Mouse (Mus musculus): ENCODE results near the gene Cnppd1.

Cnppd1 gene

GRCm38 (mm10) chr1:75142301-75143261 lies at the start of gene Cnppd1, which contains the start of gene Retreg2:
Gene Cnppd1 (minus strand): TSS chr1:75142711.
Gene Retreg2 (plus strand): TSS chr1:75142778.
- DNase-seq (ENCODE audit: low spot score) = peak; percentile 91

GRCm38 (mm10) chr1:75191622-75192402 lies 49.3 kb upstream of the Cnppd1 start, which contains the start of the genes Ankzf1 and Atg9a:
Gene Ankzf1 (plus strand): TSS chr1:75192151.
Gene Atg9a (minus strand): TSS chr1:75192196.
- peak; percentile 79 for DNase-seq (ENCODE audit: low spot score)

GRCm38 (mm10) chr1:75191258-75191621 lies 48.7 kb upstream of the Cnppd1 start:
- DNase-seq (ENCODE audit: low spot score) = no peak

GRCm38 (mm10) chr1:75190577-75190976 lies 48.1 kb upstream of the Cnppd1 start:
- no peak for DNase-seq (ENCODE audit: low spot score)

GRCm38 (mm10) chr1:75187914-75188483 lies 45.5 kb upstream of the Cnppd1 start:
- no peak for DNase-seq (ENCODE audit: low spot score)

- no peak for DNase-seq (ENCODE audit: low spot score)
Observed at GRCm38 (mm10) chr1:75187126-75187525, 44.6 kb upstream of the Cnppd1 start.

GRCm38 (mm10) chr1:75185495-75185894 lies 43.0 kb upstream of the Cnppd1 start:
- no peak for DNase-seq (ENCODE audit: low spot score)

GRCm38 (mm10) chr1:75182160-75182559 lies 39.6 kb upstream of the Cnppd1 start:
- no peak for DNase-seq (ENCODE audit: low spot score)

- no peak for DNase-seq (ENCODE audit: low spot score)
Observed at GRCm38 (mm10) chr1:75181377-75181870, 38.9 kb upstream of the Cnppd1 start.

GRCm38 (mm10) chr1:75180741-75181140 lies 38.2 kb upstream of the Cnppd1 start:
- DNase-seq (ENCODE audit: low spot score) = no peak

GRCm38 (mm10) chr1:75180105-75180590 lies 37.6 kb upstream of the Cnppd1 start, which contains the start of gene Abcb6:
Gene Abcb6 (minus strand): TSS chr1:75180392.
- DNase-seq (ENCODE audit: low spot score) = peak; percentile 45

- DNase-seq (ENCODE audit: low spot score) = no peak
Observed at GRCm38 (mm10) chr1:75179334-75180104, 37.0 kb upstream of the Cnppd1 start.

GRCm38 (mm10) chr1:75168472-75169464 lies 26.3 kb upstream of the Cnppd1 start, which contains the start of gene Zfand2b:
Gene Zfand2b (plus strand): TSS chr1:75168646.
- peak; percentile 93 for DNase-seq (ENCODE audit: low spot score)

- no peak for DNase-seq (ENCODE audit: low spot score)
Observed at GRCm38 (mm10) chr1:75168093-75168471, 25.6 kb upstream of the Cnppd1 start.

GRCm38 (mm10) chr1:75160256-75160617 lies 17.7 kb upstream of the Cnppd1 start:
- DNase-seq (ENCODE audit: low spot score) = no peak

GRCm38 (mm10) chr1:75159540-75160255 lies 17.2 kb upstream of the Cnppd1 start:
- DNase-seq (ENCODE audit: low spot score) = no peak

GRCm38 (mm10) chr1:75158990-75159389 lies 16.5 kb upstream of the Cnppd1 start:
- no peak for DNase-seq (ENCODE audit: low spot score)

GRCm38 (mm10) chr1:75155837-75156236 lies 13.3 kb upstream of the Cnppd1 start:
- DNase-seq (ENCODE audit: low spot score) = no peak

- no peak for DNase-seq (ENCODE audit: low spot score)
Observed at GRCm38 (mm10) chr1:75148727-75149126, 6.2 kb upstream of the Cnppd1 start.

All from urinary bladder, postnatal 10 days (tissue).